Mouse (Mus musculus): ENCODE measurements around the gene Arhgap24. TPM values are rescaled to one million over a fixed set of nuclear protein-coding genes. Genes with fewer than 3 reads are reported as not detected.

Arhgap24 gene
- total RNA-seq, 2 experiments from 2014 or later: 8.7 to 9.1 TPM

GRCm38 (mm10) chr5:102577729-102578128, 96.5 kb downstream of the Arhgap24 start:
- DNase-seq (ENCODE audit: low spot score in 2 of 2): no peak

DNA sequence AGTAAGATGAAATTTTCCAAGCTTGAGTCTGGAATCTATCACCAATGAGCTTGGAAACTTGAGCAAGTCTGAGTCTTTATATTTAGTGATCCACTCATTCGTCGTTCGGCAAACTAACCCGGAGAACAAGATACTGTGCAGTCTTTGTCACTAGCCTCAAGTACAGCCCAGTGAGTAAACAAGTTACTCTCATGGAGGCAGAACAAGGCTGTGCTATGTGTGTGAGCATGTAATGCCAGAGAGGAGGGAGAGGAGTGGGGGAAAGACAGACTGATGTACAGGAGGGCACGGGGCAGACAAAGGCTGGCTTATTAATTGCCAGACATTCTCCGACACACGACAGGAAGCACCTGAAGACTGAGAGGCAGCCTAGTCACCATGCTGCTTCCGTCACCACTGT, 97.2 kb downstream of the Arhgap24 start:
- DNase-seq (ENCODE audit: low spot score in 2 of 2): no peak

DNA sequence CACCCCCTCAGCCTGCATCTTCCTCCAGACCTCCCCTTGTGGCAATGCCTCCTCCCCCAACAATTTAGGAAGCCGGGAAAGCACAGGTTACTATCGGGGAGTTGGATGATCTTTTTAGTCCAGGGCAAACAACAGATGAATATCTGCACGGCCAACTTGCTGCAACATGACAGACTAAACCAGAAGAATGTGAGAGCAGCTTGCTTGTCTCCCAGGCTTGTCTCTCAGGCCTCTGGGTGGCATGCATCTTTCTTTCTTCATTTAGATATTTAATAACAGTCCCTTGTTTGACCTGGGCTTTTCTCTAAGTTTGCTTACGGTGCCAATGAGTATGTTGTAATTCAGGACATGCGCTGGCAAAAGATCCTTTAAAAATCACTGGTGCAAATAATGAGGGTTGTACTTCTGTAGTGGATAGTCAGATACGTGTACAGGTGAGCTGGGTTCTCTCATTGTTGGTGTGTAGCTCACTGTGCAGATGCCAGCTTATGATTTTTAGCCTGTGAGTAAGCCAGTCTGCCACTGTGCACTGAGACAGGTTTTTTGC, 101.7 kb downstream of the Arhgap24 start:
- DNase-seq (ENCODE audit: low spot score in 2 of 2): no peak

DNA sequence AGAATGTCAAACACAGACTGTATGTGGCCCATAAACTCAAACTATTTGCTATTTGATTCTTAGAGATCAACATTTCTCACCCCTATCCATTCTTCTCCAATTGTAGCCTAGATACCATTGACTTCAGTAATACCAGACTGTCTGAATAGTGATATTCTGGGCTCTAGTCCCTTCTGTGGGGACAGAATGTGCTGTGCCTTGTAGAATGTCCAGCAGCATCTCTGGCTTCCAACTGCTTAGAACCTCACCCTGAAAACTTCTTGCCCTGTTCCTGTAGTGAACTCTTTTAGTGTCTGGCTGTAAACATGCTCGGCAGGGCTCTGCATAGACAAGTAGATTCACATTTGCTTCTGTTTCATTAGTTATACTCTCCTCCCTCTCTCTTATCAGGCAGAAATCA, 110.2 kb downstream of the Arhgap24 start:
- DNase-seq (ENCODE audit: low spot score in 2 of 2): no peak

DNA sequence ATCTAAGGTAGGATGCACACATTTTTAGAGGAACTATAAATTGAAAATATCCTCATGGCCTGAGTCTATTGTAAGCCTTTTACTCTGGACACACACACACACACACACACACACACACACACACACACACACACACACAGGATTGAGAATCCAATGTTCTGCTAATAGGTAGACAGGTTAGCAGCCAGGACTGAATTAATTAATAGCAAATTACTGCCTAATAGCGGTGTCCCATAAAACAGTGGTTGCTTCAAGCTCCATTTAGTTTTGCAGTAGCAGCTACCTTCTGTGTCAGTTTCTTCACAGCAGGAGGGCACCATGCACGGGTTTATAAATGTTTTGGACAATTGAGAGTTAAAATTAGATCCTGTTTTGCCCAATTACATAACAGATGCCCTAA, 111.9 kb downstream of the Arhgap24 start:
- DNase-seq (ENCODE audit: low spot score in 2 of 2): no peak

- DNase-seq (ENCODE audit: low spot score in 2 of 2): no peak
These were observed 117.9 kb downstream of the Arhgap24 start for GRCm38 (mm10) chr5:102599102-102599501.

DNA sequence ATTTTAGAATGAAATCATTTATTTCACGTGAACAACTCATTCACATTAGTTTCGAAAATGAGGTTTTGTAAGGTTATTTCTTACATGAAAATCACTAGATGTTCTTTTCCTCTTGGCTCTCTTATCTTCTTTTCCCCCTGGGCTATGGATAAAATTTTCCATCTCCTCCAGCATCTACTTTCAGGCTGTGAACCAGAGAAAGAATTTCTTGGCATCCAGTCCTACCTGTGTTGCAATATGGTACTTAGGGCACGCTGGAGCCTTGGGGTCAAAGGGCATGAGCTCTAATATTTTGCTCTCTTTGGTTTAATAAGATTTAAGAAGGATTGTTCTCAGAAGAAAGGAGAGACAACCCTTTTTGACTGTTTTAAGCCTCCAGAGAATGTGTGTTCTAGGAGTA, 132.4 kb downstream of the Arhgap24 start:
- DNase-seq (ENCODE audit: low spot score in 2 of 2): no peak

DNA sequence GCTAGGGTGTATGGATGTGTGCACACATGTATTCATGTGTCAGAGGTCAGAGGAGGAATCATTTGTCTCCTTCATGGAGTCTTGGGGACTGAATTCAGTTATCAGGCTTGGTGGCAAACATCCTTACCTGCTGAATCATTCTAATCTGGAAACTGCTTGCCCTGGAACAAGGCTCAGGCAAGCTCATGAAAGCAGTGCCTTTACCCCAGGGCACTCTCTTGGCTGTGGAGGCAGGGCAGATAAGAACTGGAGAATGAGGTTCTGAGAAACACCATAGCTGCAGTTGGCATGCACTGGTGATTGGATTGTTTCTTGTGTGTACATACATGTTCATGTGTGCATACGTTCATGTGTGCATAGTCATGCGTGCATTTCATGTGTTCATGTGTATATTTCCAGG, 132.9 kb downstream of the Arhgap24 start:
- DNase-seq (ENCODE audit: low spot score in 2 of 2): no peak

GRCm38 (mm10) chr5:102615249-102615648, 134.1 kb downstream of the Arhgap24 start:
- DNase-seq (ENCODE audit: low spot score in 2 of 2): no peak

GRCm38 (mm10) chr5:102621036-102621435, 139.8 kb downstream of the Arhgap24 start:
- no peak for DNase-seq (ENCODE audit: low spot score in 2 of 2)

DNA sequence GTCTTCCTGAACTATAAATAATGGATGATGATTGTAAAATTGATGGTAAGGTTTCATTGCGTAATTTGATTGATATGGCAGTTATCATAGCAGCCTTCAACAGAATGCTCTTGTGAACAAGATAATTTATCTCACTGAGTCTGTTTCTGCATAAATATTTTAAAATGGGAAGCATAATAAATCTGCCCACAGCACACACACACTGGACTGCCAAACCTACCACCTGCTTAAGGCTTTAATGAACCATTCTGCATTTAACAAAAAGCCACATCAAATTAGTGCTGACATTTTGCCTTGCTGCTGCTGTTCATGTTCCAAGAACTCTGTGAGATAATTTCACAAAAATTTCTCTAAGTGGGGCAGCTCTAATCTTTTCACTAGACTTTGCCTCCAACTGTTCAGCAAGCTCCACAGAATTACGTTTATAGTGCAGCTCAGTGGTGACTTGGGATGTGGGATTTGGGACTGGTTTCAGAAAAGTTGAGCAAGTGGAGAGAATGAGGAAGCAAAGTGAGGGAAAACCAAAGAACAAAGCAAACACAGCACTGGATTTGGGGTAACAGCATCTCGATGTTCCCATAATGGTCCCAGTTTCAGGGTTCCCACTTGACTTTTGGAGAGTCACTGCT, 142.7 kb downstream of the Arhgap24 start:
- DNase-seq (ENCODE audit: low spot score in 2 of 2): peak in 1 of 2 experiments; percentile 34

- DNase-seq (ENCODE audit: low spot score in 2 of 2): no peak
These were observed 145.5 kb downstream of the Arhgap24 start for GRCm38 (mm10) chr5:102626671-102627070.

DNA sequence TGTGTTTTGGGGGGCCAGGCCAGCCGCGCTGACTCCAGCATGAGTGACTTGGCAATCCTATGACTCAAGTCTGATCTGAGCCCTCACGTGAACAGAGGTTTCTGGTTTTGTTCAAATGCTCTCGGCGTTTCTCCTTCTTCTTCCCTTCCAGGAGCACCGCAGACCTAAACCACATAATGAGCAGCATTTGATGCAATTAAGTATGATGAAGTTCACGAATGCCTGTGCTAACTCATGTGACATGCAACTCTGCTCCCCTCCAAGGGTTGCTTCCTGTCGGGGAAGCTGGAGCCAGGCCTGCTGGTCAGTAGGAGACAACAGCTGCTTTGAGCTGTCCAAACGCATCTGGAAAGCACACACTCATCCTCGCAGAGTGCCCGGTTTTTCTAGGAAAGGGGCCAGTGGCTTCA, 148.2 kb downstream of the Arhgap24 start:
- no peak for DNase-seq (ENCODE audit: low spot score in 2 of 2)

DNA sequence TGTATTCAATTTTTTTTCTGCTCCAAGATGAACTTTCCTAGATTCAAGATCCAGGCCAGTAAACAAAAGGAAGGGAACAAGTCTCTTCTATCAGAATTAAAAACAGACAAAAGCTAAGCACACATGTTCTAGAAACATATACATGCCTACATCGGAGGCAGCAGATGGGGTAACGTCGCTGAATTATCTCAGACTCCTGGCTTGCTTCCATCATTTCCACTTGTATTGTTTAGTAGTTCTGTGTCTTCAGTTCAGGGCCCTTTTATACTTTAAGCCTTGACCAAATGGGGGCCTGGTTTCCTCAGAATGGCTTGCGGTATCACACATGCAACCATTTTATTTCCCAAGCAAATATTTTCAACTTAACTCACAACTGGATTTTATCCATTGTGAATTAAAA, 154.4 kb downstream of the Arhgap24 start:
- no peak for DNase-seq (ENCODE audit: low spot score in 2 of 2)

GRCm38 (mm10) chr5:102639782-102640559, 158.8 kb downstream of the Arhgap24 start:
- DNase-seq (ENCODE audit: low spot score in 2 of 2): no peak

DNA sequence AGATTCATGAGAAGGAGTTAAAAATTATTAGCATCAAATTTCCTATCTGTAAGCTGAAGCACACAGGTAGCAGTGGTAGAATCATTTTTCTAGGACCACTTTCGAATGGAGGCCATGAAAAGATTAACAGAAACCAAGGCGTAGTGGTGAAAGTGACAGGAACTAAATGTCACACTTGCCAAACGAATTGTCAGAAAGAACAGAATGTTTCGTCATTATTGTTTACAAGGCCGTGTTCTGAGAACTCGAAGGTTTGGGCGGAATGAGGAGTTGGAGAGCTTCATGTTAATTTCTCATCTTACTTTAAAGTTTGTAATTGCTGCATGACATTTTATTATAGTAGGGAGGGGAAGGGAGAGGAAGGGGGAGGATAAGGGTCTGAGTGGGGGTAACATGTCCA, 162.2 kb downstream of the Arhgap24 start:
- no peak for DNase-seq (ENCODE audit: low spot score in 2 of 2)

DNA sequence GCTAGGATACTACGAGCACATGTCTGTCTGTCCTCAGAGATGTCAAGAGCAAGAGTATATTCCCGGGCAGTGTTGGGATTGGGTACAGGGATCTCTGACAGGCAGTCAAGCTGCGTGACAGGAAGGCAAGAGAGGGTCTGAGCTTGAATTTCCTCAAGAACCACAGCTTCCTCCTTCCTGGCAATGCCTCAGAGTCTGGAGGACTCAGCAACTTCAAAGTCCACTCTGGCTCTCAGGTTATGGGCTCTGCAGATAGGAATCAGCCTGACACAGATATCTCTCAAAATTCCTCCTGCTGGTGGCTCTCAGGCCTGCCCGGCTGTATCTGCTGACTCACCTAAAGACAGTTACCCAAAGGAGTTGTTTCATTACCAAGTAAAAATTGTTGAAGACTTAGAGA, 162.6 kb downstream of the Arhgap24 start:
- no peak for DNase-seq (ENCODE audit: low spot score in 2 of 2)

DNA sequence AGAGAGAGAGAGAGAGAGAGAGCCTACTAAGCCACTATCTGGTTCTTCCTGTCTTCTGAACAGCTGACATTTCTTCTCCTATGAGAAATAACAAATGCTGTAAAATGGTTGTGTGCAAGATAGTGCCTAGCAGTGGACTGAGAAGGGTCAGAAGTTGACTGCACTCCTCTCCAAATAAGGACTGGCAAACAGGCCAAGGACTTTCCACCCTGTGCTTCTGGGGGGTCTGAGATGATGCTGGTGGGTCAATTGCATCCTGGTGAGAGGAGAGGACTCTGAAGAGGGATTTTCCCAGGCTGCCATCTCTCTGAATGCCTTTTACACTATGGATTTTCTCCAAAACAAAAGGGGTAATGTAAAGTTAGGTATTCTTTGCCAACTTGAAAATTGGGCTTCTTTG, 177.9 kb downstream of the Arhgap24 start:
- DNase-seq (ENCODE audit: low spot score in 2 of 2): no peak

DNA sequence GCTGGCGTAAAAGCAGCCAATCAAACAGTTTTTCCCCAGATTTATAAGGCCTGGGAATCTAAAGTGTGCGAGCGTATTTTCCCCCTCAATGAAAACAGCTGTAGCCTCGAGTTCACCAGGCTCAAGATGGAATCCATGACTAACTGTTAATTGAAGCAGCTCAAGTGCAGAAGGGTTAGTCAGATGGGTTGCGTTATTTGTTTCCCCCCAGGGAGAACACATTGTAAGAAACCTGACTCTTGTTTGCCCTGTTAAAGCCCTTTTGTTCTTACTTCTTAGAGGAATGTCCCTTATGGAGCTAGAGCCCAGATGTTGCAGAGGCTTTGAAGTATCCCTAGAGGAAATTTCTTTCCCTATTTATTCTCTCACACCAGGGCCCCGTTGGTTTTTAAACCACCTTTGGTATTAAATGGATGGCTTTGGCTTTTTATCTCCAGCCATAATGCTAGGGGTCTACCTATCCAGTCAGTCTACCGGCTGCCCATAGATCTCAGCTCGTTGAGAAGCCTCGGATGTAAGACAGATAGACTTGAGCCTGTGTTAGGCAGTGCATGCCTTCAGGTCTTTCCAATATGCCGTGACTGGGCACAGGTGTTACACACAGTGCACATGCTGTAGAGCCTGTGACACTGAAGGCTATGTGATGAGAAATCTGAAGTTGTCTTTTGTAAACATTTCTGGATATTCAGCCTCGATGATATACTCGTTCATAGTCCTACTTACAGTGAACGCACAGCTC, 184.0 kb downstream of the Arhgap24 start:
- DNase-seq (ENCODE audit: low spot score in 2 of 2): no peak

DNA sequence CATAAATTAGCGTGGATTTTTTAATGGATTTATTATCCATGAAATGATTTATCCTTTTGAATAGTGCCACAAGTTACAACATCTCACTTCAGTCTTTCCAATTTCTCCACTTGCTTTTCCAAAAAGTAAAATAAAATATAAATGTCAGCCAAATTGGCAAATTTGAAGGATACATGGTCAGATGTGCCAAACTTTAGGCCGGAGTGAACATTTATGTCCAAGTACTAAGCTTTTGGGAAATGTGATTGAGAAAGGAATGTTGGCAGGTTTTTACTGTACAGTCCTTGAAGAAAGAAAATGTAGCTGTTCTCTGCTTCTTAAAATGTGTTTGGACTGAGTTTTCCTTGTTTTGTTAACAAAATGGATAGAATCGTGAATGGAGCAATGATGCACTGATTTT, 185.7 kb downstream of the Arhgap24 start:
- DNase-seq (ENCODE audit: low spot score in 2 of 2): no peak

- DNase-seq (ENCODE audit: low spot score in 2 of 2): peak; percentile 7 to 18
These were observed 186.8 kb downstream of the Arhgap24 start for GRCm38 (mm10) chr5:102667754-102668575.
